Mouse (Mus musculus) stomach, postnatal 0 days (tissue): ENCODE measurements around the gene Copz1.
A peak's percentile ranks its signal among the peaks of the same experiment; 100 is the strongest.

Experiments used
- CTCF ChIP-seq: IDR thresholded peaks from 2 replicates; pipeline ENCODE4 v1.5.1; 2016; ENCODE audit warnings: antibody characterized with exemption, low read depth, mild to moderate bottlenecking, moderate library complexity
- EP300 ChIP-seq: optimal IDR thresholded peaks from 2 replicates; pipeline ENCODE3; 2016; ENCODE audit warnings: antibody characterized with exemption

DNA sequence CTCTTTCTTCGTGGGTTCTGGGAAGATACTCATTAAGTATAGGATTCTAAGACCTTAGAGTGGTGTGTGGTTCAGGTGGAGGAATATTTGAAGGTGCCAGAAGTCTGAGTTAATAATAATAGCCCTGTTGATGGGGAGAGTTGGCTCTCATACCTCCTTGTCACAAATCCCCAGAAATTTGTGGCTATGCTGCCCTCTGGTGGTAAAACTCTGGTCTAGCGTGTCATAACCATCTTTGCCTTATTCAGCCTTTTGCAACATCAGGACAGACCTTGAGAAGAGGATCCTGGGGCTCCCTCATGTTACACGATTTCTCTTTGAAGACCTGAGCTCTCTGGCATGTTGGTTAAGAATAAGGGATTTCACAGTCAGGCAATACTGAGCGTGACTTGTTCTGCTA, 69.9 kb downstream of the Copz1 start:
- TF ChIP-seq CTCF (peak; percentile 91), EP300 (no peak)
